Mouse (Mus musculus) cerebellum, adult 2 months (tissue): ENCODE measurements around the gene Kansl1. TPM values are rescaled to one million over a fixed set of nuclear protein-coding genes. Genes with fewer than 3 reads are reported as not detected.

ENCODE experiments used
- DNase-seq, 2 experiments: peaks; one replicate each; pipeline ENCODE4 v3.0.0; 2021
- H3K27ac ChIP-seq: fragments of 200-500 bp; 2 replicates; pipeline ENCODE4 v1.5.1; 2012; ENCODE audit warnings: low read length, control low read depth, inconsistent platforms; ENCODE audit not compliant: insufficient read depth
- H3K27me3 ChIP-seq: fragments of 200-500 bp; 2 replicates; pipeline ENCODE4 v1.6.1; 2012; ENCODE audit warnings: inconsistent platforms, mild to moderate bottlenecking, low read length, moderate library complexity; ENCODE audit not compliant: control insufficient read depth, insufficient read depth
- H3K4me1 ChIP-seq: fragments of 200-500 bp; 2 replicates; pipeline ENCODE4 v1.6.1; 2011; ENCODE audit warnings: low read length; ENCODE audit not compliant: control insufficient read depth, insufficient read depth
- H3K4me3 ChIP-seq: fragments of 200-500 bp; replicated peaks from 2 replicates; pipeline ENCODE3; 2011; ENCODE audit warnings: mild to moderate bottlenecking, low read depth, low read length, control low read depth; ENCODE audit not compliant: insufficient read depth
- CTCF ChIP-seq: fragments of 200-500 bp; IDR thresholded peaks from 2 replicates; pipeline ENCODE4 v1.5.1; 2011; ENCODE audit warnings: low read depth, mild to moderate bottlenecking, control low read depth, low read length, moderate library complexity, borderline replicate concordance; ENCODE audit not compliant: insufficient read depth
- POLR2A ChIP-seq: fragments of 200-500 bp; IDR thresholded peaks from 2 replicates; pipeline ENCODE4 v1.6.1; 2011; ENCODE audit warnings: low read length, control low read depth, borderline replicate concordance; ENCODE audit not compliant: insufficient read depth
- WGBS: fragments of 180-500 bp; shearing (Covaris S2); methylation state at CpG from one replicate; pipeline ENCODE4 v1.1.7; 2018; 5-methylcytosine and 5-hydroxymethylcytosine counted together
- polyA plus RNA-seq: library from polyadenylated mRNA; depleted of rRNA; stranded (reverse); fragments of >200 nt; gene quantifications from 2 replicates; pipeline ENCODE4 v1.2.3, GENCODE M21; 2012

Gene Kansl1
- polyA plus RNA-seq, 1 experiment: 87.7 TPM

DNA sequence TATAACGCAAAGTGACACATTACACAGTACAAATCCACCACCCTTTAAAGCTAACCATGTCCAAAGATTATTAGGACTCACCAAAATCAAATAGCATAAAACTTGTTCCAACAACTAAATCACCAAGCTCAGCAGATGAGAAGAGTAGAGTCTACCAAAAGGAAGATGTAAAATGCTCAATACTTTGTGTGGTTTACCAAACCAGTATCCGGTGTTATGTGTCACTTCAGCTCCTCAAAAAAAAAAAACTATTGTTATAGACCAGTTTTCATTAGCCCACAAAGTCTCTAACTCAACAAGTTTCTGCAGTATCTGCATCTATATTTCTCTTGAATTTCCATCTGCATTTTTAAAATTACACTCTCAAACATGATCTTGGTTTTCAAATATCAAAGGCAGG, 25.3 kb downstream of the Kansl1 start:
- Histone ChIP-seq H3K4me1 (0 out of 2 replicates have a peak, but pooled peaks cover 2% of the 10 kb centered on the region), H3K4me3 (peak overlapping the region; percentile 71), H3K27ac (no peak overlapping the region), H3K27me3 (no peaks in the 10 kb centered on the region)
- no peak for DNase-seq
- TF ChIP-seq CTCF (no peak), POLR2A (no peak)
- WGBS: 48% methylated on average over 2 of the region's 2 CpGs

DNA sequence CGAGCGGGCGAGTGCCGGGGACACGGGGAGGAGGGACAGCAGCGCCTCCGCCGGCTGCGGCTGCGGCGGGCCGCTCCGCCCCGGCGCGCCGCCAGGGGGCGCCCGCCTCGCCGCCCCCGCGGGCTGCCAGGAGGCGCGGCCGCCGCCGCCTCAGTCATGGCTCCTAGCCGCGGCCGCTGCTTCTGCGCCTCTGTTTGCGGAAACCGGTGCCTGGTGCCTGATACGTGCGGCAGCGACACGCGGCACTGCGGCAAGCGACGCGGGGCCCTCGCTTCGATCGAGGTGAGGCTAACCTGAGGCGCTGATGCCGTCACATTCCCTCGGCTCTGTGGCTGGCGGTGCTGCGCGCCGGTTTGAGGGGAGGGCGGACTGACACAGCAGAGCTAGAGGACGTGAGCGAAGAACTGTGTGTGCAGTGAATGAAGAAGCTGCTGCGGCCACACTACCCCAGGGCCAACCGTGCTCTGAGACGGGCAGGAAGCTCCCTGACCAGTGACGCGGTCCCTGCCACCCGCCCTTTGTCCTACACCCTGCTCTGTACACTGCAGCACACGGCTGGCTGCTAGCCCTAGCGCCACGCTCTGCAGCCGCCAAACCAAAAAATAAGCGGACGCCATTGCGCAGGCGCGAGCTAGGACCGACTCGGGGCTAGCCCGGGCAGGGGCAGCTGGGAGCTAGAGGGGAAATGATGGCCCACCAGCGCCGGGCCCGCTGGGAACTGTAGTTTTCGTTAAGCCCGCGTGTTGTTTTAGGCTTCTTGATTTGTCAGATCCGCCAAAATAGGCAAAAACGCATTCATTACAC, 26.1 kb downstream of the Kansl1 start:
- Histone ChIP-seq H3K4me3 (peak overlapping the region; percentile 89), H3K4me1 (0 out of 2 replicates have a peak, but pooled peaks cover 2% of the 10 kb centered on the region), H3K27me3 (no peaks in the 10 kb centered on the region), H3K27ac (peak overlapping the region; percentile 98)
- DNase-seq: peak; percentile 94
- TF ChIP-seq POLR2A (peak; percentile 54), CTCF (peak; percentile 24; the same call in 1 of the 2 replicates)
- under 1% methylated on average over 76 of the region's 82 CpGs for WGBS

DNA sequence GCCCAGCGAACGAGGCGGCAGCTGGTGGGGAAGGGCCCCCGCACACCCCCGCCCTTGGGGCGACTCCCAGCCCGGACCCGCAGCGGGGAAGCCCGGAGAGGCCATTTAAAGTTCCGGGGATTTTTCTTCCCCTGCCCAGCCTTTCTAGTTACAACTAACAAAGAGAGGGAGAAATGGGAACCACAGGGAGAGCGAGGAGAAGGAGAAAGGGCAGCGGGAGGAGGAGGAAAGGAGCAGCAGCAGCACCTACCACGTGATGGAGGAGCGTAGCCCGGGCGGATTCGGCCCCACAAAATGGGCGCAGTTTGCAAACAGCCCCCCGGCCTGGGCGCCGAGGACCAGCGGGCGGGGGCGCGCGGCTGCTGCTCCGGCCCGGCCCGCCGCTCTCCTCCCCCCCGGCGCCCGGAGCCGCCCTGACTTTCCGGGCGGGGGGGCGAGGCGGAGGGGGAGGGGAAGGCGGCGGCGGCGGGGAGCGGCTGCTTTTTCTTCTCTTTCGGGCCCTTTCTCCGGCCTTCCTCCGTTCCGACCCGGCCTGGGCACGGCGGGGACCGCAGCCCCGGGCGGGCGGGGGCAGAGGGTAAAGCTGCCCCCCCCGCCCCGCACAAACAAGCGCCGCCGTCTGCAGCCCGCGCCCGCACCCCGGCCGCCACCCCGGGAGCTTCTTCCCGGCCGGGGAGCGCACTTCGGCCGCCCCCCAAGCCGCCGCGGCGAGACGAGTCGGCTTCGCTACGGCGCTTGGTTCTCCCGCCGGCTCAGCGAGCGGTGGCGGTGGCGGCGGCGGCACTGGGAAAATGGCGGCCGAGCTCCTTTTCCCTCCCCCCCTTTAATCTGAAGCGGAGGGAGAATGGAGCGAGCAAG, 27.0 kb downstream of the Kansl1 start:
- no peaks in the 10 kb centered on the region for H3K27me3 ChIP-seq
- peak overlapping the region; percentile 89 for H3K4me3 ChIP-seq
- peak; percentile 76 to 83 for DNase-seq
- TF ChIP-seq POLR2A (peak; percentile 49; the same call in 1 of the 2 replicates), CTCF (no peak)
- 0 out of 2 replicates have a peak, but pooled peaks cover 5% of the 10 kb centered on the region for H3K4me1 ChIP-seq
- peak overlapping the region; percentile 98 for H3K27ac ChIP-seq
- WGBS: under 1% methylated on average over 79 of the region's 92 CpGs

GRCm38 (mm10) chr11:104440521-104441474, 27.9 kb downstream of the Kansl1 start:
- peak overlapping the region; percentile 89 for H3K4me3 ChIP-seq
- no peaks in the 10 kb centered on the region for H3K27me3 ChIP-seq
- 0 out of 2 replicates have a peak, but pooled peaks cover 5% of the 10 kb centered on the region for H3K4me1 ChIP-seq
- DNase-seq: peak in 1 of 2 experiments; percentile 26
- peak overlapping the region; percentile 98; the same call in 1 of the 2 replicates for H3K27ac ChIP-seq
- no peak for TF ChIP-seq POLR2A
- no peak for TF ChIP-seq CTCF
- under 1% methylated on average over 20 of the region's 20 CpGs for WGBS

DNA sequence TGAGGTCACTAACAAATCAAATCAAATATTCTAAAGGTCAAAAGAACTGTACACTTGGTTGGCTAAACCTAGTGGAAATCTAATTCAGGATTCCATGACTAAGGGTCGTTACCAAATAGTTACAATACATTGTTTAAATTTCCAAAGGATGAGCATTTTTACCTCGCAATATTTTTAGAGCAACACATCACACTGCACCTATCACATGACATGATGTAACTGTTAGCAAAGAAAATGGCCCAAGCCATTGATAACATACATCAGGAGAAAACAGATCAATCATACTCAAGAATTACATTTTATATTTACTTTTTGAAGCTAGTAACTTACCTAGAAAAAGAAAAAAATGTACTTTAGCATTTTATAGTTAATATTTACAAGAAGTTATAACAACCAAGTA, 29.0 kb downstream of the Kansl1 start:
- TF ChIP-seq POLR2A (no peak), CTCF (no peak)
- peak overlapping the region; percentile 15 for H3K4me3 ChIP-seq
- peaks cover 2% of the 10 kb centered on the region; the same call in 1 of the 2 replicates for H3K4me1 ChIP-seq
- WGBS: 9% methylated on average over 2 of the region's 2 CpGs
- no peaks in the 10 kb centered on the region for H3K27me3 ChIP-seq
- no peak overlapping the region for H3K27ac ChIP-seq
- DNase-seq: no peak

- Histone ChIP-seq H3K27me3 (no peaks in the 10 kb centered on the region), H3K4me1 (peaks cover 5% of the 10 kb centered on the region; the same call in 1 of the 2 replicates), H3K27ac (no peak overlapping the region), H3K4me3 (no peak overlapping the region)
- TF ChIP-seq POLR2A: no peak
- TF ChIP-seq CTCF: no peak
- DNase-seq: no peak
Observed at GRCm38 (mm10) chr11:104438450-104438849, 30.2 kb downstream of the Kansl1 start.

- no peak overlapping the region for H3K4me3 ChIP-seq
- no peak for DNase-seq
- peaks cover 6% of the 10 kb centered on the region; the same call in 1 of the 2 replicates for H3K4me1 ChIP-seq
- H3K27me3 ChIP-seq: no peaks in the 10 kb centered on the region
- no peak overlapping the region for H3K27ac ChIP-seq
- TF ChIP-seq CTCF: no peak
- TF ChIP-seq POLR2A: no peak
- 56% methylated on average over 2 of the region's 2 CpGs for WGBS
Observed at GRCm38 (mm10) chr11:104436394-104436954, 32.2 kb downstream of the Kansl1 start.
